Mouse (Mus musculus) thymus, postnatal 25 days (tissue): ENCODE data around the gene Rpl18.

ENCODE experiments used
- DNase-seq: peaks from one replicate; pipeline ENCODE4 v3.0.0; 2022

Gene Rpl18

GRCm38 (mm10) chr7:45739820-45740219, 24.6 kb downstream of the Rpl18 start:
- DNase-seq: no peak

DNA sequence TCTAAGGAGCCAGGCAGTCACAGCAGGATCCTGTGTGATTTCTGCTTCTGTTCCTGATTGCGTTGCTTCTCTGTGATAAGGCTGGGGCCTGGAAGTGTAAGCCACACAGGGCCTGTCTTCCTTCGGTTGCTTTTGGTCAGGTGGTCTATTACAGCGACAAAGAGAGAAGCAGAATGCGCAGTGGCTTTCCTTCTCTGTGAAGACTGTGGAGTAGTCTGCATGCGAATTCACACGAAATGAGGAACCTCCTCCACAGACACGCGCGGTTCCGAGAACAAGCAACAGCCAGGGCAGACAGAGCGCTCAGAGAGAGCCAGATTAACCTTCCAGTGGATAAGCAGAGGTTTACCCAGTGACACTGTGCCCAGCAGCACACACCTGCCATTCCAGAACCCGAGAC, 26.1 kb downstream of the Rpl18 start:
- DNase-seq: no peak

- DNase-seq: peak; percentile 59
Observed at GRCm38 (mm10) chr7:45741777-45742176, 26.5 kb downstream of the Rpl18 start.

DNA sequence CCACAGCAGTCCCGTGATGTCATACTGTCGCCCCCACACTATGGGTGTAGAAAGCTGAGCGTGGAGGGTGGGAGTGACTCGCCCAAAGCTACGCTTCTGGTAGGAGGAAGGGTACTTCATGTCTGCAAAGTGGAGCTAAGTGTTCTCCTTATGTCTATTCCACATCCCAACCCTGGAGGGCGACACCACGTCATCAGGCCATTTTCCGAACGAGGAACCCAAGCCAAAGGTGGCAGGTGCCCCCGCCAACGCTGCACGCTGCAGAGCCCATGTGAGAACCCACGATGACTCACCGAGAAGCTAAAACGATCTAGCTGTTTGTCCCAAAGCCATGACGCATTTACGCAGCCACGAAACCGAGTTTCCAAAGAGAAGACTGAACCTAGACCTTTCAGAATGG, 27.1 kb downstream of the Rpl18 start:
- DNase-seq: peak; percentile 26

DNA sequence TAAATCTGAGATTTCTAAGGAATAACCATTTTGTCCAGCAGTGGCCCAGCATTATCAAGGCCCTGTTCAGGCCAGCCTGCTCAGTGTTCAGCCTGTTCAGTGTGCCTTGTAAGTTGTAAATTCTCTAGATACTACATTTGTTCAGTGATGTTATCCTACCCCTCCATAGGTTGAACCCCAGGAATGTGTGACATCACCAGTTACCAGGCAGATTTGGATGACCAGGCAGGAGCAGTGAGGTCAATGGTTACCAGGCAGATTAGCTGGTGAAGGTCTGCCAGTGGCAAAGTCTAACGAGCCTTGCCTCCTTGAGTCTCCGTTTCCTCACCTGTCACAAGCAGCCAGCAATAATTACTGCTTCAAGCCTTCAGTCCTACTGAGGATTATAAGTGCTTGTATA, 29.1 kb downstream of the Rpl18 start:
- peak; percentile 25 for DNase-seq

- DNase-seq: no peak
Observed at GRCm38 (mm10) chr7:45746518-45746917, 31.3 kb downstream of the Rpl18 start.

DNA sequence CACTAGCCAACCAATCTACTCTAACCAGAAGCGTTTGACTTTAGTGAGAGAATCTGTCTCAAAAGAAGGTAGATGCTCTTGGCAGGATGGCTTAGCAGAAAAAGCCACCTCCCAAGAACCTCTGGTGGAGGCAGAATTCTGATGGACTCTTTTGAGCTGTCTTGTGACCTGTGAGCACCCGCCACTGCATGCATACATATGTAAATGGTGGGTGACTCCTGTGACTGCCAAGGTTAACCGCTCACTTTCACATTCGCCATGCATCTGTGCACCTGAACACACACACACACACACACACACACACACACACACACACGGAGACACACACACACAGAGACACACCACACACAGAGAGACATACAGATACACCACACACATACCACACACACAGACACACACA, 32.2 kb downstream of the Rpl18 start:
- DNase-seq: no peak

DNA sequence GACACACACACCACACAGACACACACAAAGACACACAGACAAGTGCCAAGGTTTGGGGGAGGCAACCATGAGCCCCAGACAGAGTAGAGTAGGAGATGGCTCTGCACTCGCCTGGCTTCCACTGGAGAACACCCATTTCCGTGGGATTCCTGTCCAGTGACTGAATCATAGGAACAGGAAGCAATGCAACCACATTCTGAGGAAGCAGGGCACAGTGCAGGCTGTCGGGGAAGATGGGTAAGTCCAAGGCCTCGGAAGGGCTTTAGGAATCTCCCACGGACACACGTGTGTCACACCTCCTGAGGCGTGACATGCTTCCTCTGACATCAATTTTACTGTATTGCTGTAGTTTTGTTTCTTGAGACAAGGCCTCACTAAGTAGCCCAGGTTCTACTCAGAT, 32.9 kb downstream of the Rpl18 start:
- DNase-seq: no peak

- DNase-seq: no peak
Observed at GRCm38 (mm10) chr7:45749401-45749800, 34.1 kb downstream of the Rpl18 start.

- no peak for DNase-seq
Observed at GRCm38 (mm10) chr7:45750162-45750561, 34.9 kb downstream of the Rpl18 start.

DNA sequence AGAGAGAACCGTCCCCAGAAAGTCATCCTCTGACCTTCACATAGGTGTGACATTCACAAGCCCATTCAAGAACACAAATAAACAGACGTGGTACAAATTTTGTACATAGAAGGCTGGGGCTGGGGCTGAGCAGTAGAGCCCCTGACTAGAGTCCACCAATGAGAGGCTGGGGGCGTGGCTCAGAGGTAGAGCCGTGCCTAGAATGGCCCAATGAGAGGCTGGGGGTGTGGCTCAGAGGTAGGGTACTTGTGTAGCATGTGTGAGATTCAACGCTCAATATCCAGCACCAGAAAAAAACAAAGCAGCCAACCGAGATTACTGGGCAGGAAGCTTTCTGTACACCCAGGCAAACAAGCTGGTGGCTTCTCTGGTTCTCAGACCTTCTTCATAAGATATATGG, 40.4 kb downstream of the Rpl18 start:
- no peak for DNase-seq

DNA sequence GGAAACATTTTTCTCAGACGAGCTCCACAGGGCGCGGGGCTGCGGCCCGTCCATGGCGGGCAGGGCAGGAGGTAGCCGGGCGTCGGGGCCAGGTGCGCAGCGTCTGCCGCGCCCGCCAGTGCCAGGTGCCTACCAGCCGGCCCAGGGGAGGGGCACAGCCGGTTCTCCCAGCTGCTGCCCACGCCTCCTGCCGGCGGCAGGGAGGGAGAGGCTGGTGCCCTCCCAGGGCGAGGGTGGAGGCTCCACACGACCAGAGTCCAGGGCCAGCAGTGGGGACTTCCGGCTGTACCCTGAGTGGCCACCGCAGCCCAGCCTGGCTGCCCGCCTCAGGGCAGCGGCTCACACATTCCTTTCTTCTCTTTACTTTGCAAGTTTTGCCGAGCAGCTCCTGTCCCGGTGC, 44.1 kb downstream of the Rpl18 start:
- peak; percentile 64 for DNase-seq

DNA sequence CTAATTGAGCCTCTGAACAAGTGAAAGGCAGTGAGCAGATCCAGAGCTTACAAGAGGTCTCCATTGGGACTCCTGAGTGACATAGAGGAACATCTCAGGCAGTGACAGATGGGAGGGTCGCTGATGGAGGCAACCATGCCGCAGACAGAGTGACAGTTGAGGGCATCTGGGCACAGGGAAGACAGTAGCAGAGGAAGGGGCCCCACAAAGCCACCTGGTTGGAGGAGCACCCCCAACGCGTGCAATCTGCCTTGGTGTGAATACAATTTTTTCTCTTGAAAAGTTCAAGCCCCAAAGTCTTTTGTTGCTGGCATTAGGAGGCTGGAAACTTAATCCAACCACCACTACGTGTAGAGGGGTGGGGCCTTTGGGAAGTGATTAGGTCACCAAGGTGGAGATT, 44.9 kb downstream of the Rpl18 start:
- peak; percentile 35 for DNase-seq

DNA sequence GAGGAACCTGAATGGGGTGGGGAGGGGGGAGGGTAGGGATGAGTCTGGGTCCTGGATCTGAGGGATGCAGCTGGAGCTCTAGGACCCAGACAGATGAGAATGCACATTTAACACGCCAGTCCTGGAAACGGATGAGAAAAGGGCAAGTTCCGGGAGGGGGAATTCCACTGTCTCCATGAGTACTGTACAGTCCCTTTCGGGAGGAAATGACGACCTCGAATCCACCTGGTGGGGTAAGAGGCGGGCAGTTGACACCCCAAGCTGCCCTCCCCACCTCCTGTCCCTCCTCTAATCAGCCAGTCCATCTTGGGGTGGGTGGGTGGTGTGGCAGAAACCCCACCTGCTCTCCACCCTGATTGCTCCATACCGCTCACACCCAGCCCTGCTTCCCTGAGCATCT, 50.7 kb downstream of the Rpl18 start:
- DNase-seq: no peak

GRCm38 (mm10) chr7:45766764-45767163, 51.5 kb downstream of the Rpl18 start:
- DNase-seq: no peak

DNA sequence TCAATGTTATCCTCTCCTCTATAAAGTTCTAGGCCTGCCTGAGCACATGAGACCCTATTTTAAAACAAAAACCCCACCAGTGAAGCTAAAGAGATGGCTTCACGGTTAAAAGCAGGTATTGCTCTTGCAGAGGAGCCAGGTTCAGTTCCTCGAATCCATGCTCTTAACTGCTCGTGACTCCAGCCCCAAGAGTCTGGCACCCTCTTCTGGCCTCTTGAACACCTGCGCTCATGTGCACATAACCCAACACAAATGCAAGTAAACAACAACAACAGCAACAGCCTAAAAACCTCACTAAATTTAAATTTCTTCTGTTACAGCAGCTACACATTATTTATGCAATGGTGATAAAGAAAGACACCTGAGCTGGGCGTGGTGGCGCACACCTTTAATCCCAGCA, 52.2 kb downstream of the Rpl18 start:
- DNase-seq: no peak
